Mouse (Mus musculus) heart, embryonic 14.5 days (tissue): Measurements from ENCODE around the gene Fbln2. TPM values are rescaled to one million over a fixed set of nuclear protein-coding genes. Genes with fewer than 3 reads are reported as not detected.

Experiments used
- ATAC-seq: fragments of 200-750 bp; cut with Nextera tagmentation; 2 replicates; pipeline ENCODE4 v1.8.0; 2017; ENCODE audit warnings: low read depth, moderate TSS enrichment; ENCODE audit not compliant: insufficient number of reproducible peaks, insufficient read depth, low FRiP score
- H3K27ac ChIP-seq, 2 experiments: fragments of 200-500 bp in 1 of 2; fragments of 300-500 bp in 1 of 2; sonication (generic) in 1 of 2; replicated peaks in 1 of 2; 2 replicates each; pipeline ENCODE4 v1.5.1; 2012 to 2014; ENCODE audit warnings: low read depth in 2 of 2, low read length in 2 of 2, control low read depth in 1 of 2, mild to moderate bottlenecking in 1 of 2, mixed read lengths in 1 of 2; ENCODE audit not compliant: control insufficient read depth in 1 of 2, insufficient read depth in 1 of 2
- H3K27me3 ChIP-seq: fragments of 300-500 bp; sonication (generic); 2 replicates; pipeline ENCODE4 v1.6.1; 2014; ENCODE audit warnings: mild to moderate bottlenecking, low read length, control low read depth; ENCODE audit not compliant: control insufficient read depth, insufficient read depth
- H3K36me3 ChIP-seq: fragments of 300-500 bp; sonication (generic); 2 replicates; pipeline ENCODE4 v1.6.1; 2014; ENCODE audit warnings: mild to moderate bottlenecking, control low read depth, low read length, mixed read lengths; ENCODE audit not compliant: control insufficient read depth, insufficient read depth
- H3K4me1 ChIP-seq, 2 experiments: fragments of 200-500 bp in 1 of 2; fragments of 300-500 bp in 1 of 2; sonication (generic) in 1 of 2; 2 replicates each; pipeline ENCODE4 v1.6.1; 2012 to 2014; ENCODE audit warnings: low read length in 2 of 2, control low read depth in 1 of 2, mixed read lengths in 1 of 2; ENCODE audit not compliant: control insufficient read depth in 2 of 2, insufficient read depth in 2 of 2
- H3K4me2 ChIP-seq: fragments of 300-500 bp; sonication (generic); 2 replicates; pipeline ENCODE4 v1.6.1; 2014; ENCODE audit warnings: mild to moderate bottlenecking, low read length
- H3K4me3 ChIP-seq, 2 experiments: fragments of 200-500 bp in 1 of 2; fragments of 300-500 bp in 1 of 2; sonication (generic) in 1 of 2; 2 replicates each; pipeline ENCODE4 v1.5.1; 2012 to 2014; ENCODE audit warnings: low read length in 2 of 2, mild to moderate bottlenecking in 2 of 2, control low read depth in 1 of 2, low read depth in 1 of 2, moderate library complexity in 1 of 2; ENCODE audit not compliant: control insufficient read depth in 1 of 2, insufficient read depth in 1 of 2
- H3K9ac ChIP-seq: fragments of 300-500 bp; sonication (generic); 2 replicates; pipeline ENCODE4 v1.6.1; 2014; ENCODE audit warnings: mild to moderate bottlenecking, low read length
- H3K9me3 ChIP-seq: fragments of 300-500 bp; sonication (generic); 2 replicates; pipeline ENCODE4 v1.6.1; 2016; ENCODE audit warnings: low read length, control low read depth; ENCODE audit not compliant: control insufficient read depth
- WGBS: fragments of 180-500 bp; shearing (Covaris S2); extraction: QIAGEN DNeasy Blood & Tissue Kit; methylation state at CpG from one replicate; pipeline ENCODE4 v1.1.7; 2014; 5-methylcytosine and 5-hydroxymethylcytosine counted together
- polyA plus RNA-seq: library from polyadenylated mRNA; unstranded; fragments of >200 nt; fragmentation: Nextera tagmentation; extraction: Ambion mirVana; gene quantifications from 2 replicates; pipeline ENCODE4 v1.2.1, GENCODE M21; 2014

The Fbln2 gene
- polyA plus RNA-seq, 1 experiment from 2014 or later = 144 TPM

DNA sequence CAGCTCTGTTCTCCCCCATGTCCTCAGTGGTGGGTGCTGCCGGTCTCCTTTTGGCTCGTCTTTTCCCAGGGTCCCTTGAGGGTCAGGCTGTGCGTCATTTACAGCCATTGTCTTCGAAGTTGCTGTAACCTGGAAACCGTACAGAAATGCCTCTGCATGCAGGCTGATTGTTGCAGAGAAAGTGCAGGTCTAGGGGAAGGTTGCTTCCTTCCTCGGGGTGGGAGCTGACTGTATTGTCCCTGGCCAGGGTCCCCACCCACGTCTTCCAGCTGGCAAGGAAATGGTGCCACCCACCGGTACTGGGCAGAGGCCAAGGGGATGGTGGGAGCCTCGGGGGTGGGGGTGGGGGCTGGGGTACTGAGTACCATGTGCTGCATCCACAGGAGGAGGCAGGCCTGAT, 6.2 kb downstream of the Fbln2 start:
- Histone ChIP-seq H3K9ac (no peak overlapping the region), H3K9me3 (no peaks in the 10 kb centered on the region), H3K27me3 (peaks cover 10% of the 10 kb centered on the region), H3K36me3 (0 out of 2 replicates have a peak, but pooled peaks cover 2% of the 10 kb centered on the region), H3K4me2 (no peak overlapping the region), H3K4me1 (peaks cover 13 to 20% of the 10 kb centered on the region in 2 experiments; a peak in 3 of 4 replicates), H3K27ac (no peak overlapping the region), H3K4me3 (no peak overlapping the region)
- WGBS = 41% methylated on average over 9 of the region's 9 CpGs
- no peak for ATAC-seq

DNA sequence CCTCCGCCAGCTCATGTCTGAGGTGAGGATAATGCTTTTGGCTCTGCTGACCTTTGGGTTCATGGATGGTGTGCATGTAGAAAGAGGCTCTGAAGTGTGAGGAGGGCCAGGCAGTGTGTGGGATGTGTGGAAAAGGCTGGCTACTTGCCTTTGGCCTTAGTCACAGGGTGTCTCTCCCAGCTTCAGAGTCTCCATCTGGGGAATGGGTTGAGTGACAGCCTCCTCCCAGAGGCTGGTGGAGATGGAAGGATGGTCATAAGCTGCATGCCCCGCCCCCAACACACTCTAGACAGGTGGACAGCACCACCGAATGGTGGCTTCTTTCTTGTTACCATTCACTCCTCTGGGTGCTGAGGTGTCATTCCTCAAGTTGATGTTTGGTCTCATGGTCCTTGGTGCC, 6.6 kb downstream of the Fbln2 start:
- no peak for ATAC-seq
- H3K4me1 ChIP-seq = peaks cover 10 to 23% of the 10 kb centered on the region in 2 experiments
- H3K9ac ChIP-seq = no peak overlapping the region
- peaks cover 14% of the 10 kb centered on the region for H3K27me3 ChIP-seq
- WGBS = 72% methylated on average over 3 of the region's 3 CpGs
- H3K9me3 ChIP-seq = no peaks in the 10 kb centered on the region
- H3K4me2 ChIP-seq = no peak overlapping the region
- H3K27ac ChIP-seq = no peak overlapping the region
- H3K4me3 ChIP-seq = no peak overlapping the region
- 0 out of 2 replicates have a peak, but pooled peaks cover 2% of the 10 kb centered on the region for H3K36me3 ChIP-seq

DNA sequence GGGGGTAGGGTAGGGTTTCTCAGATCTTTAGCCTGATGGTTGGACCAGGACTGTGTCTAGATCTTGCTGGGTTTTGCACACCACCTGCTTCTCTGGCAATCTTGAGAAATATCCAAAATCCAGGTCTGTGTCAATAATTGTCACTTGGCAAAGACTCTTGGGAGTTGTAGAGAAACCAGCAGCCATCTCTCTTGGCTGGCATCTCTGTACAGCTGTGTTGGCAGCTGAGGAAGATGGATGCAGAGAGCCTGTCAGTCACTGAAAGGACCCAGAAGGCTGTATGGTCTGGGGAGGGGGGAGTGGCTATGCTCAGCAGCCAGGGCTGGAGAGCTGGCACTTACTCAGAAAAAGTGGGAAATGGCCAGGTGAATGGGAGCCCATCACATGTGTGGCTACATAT, 7.8 kb downstream of the Fbln2 start:
- Histone ChIP-seq H3K4me1 (peaks cover 13 to 30% of the 10 kb centered on the region in 2 experiments), H3K4me2 (no peak overlapping the region), H3K4me3 (no peak overlapping the region), H3K36me3 (0 out of 2 replicates have a peak, but pooled peaks cover 2% of the 10 kb centered on the region), H3K9ac (no peak overlapping the region), H3K9me3 (no peaks in the 10 kb centered on the region), H3K27ac (no peak overlapping the region), H3K27me3 (peaks cover 10% of the 10 kb centered on the region)
- no peak for ATAC-seq

DNA sequence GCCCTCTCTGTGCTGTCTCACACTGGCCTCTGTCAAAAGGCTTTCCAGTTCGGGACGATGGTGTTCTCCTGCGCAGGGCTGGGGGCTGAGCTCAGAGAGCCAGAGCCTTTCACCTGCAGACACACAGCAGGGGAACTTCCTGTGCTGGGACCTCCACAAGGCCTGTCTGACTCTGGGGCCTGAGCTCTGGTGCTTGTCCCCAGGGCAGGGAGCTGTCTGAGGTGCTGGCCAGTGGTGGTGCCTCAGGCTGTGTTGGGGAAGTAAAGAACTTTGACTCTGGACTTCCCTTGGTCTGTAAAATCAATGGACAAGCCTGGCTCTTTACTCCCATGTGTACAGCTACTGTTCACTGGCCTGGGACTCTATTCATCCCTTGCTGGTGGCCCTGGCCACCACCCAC, 8.8 kb downstream of the Fbln2 start:
- H3K4me1 ChIP-seq = peaks cover 13 to 32% of the 10 kb centered on the region in 2 experiments
- 3% methylated on average over 3 of the region's 3 CpGs for WGBS

DNA sequence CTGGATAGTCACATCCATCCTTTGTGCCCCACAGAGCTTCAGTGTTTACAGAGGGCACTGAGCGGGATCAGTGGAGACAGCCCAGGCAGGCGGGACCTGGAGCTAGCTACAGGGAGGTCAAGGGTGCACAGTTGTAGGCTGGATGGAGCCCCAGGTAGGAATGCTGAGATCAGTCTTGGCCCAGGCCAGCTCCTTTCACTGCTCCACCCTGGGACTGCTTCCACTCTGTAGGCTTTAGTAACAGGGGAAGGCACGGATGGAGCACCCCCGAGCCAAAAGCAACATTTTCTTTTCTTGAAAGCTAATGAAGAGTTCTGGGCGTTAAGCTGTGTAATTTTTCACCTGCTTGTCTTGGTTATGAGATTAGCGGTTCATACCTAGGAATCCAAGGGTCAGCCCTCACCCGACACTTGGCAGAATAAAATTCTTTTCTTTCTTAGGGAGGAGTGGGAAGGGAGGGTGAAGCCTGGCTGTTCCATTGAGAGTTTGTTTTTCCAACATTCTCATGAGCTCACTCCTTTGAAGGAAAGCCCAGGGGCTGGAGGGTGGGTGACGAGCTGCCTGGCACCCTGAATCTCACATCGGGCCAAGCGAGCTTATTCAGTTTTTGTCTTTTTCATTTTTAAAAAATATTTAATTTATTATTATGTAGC, 10.6 kb downstream of the Fbln2 start:
- Histone ChIP-seq H3K4me1 (peaks cover 10 to 20% of the 10 kb centered on the region in 2 experiments; a peak in 3 of 4 replicates), H3K36me3 (no peaks in the 10 kb centered on the region), H3K27ac (no peak overlapping the region), H3K9me3 (no peaks in the 10 kb centered on the region), H3K4me2 (no peak overlapping the region), H3K4me3 (no peak overlapping the region), H3K27me3 (peaks cover 7% of the 10 kb centered on the region), H3K9ac (no peak overlapping the region)
- 63% methylated on average over 10 of the region's 10 CpGs for WGBS
- ATAC-seq = peak; percentile 26; the same call in 1 of the 2 replicates

More for the DNA sequence above, 8.8 kb downstream of the Fbln2 start:
- no peaks in the 10 kb centered on the region for H3K9me3 ChIP-seq
- no peak overlapping the region for H3K9ac ChIP-seq
- no peak for ATAC-seq
- H3K27ac ChIP-seq = no peak overlapping the region
- no peak overlapping the region for H3K4me3 ChIP-seq
- H3K27me3 ChIP-seq = peaks cover 7% of the 10 kb centered on the region
- 0 out of 2 replicates have a peak, but pooled peaks cover under 1% of the 10 kb centered on the region for H3K36me3 ChIP-seq
- no peak overlapping the region for H3K4me2 ChIP-seq

DNA sequence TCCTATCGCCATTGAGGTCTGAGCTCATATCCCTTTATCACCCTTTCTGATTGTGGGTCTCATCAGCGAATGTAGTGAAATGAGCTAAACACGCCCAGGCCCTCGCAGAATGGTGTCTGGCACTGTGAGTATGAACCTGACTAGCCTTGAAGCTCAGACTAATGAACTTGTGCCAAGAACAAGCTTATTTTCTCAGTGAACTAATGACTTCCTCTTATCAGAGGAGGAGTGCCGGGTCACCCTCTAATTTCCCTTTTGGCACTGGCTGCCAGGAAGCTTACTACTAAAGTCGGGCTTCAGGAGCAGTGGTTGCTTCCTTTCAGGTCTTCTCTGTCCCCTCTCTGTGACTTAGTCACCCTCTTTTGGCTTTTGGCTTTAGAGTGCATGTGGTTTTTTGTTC, 12.7 kb downstream of the Fbln2 start:
- Histone ChIP-seq H3K4me1 (peaks cover 10 to 16% of the 10 kb centered on the region in 2 experiments; a peak in 3 of 4 replicates), H3K36me3 (no peaks in the 10 kb centered on the region), H3K27me3 (peaks cover 7% of the 10 kb centered on the region), H3K9ac (no peak overlapping the region), H3K27ac (no peak overlapping the region), H3K9me3 (no peaks in the 10 kb centered on the region), H3K4me3 (no peak overlapping the region), H3K4me2 (no peak overlapping the region)
- whole genome bisulfite sequencing = 43% methylated on average over 6 of the region's 6 CpGs
- no peak for ATAC-seq

DNA sequence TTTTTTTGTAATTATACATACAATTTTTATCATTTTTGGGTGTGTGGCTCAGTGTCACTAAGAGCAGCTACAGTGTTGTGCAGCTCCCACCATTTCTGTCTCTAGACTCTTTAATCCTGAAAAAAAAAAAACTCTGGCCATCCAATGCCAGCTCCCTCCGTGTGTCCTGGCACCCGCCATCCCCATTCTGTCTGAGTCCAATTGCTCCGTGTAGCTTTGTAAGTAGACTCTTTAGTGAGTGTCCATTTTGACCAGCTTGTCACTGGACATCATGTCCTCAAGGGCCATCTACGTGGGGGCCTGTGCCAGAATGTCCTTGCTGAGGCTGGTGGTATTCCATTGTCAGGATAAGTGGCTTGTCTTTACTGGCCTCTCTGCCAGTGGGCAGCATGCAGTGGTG, 13.1 kb downstream of the Fbln2 start:
- Histone ChIP-seq H3K4me3 (no peak overlapping the region), H3K27ac (no peak overlapping the region), H3K4me2 (no peak overlapping the region), H3K36me3 (no peaks in the 10 kb centered on the region), H3K9me3 (no peaks in the 10 kb centered on the region), H3K9ac (no peak overlapping the region), H3K27me3 (peaks cover 7% of the 10 kb centered on the region), H3K4me1 (peaks cover 10 to 16% of the 10 kb centered on the region in 2 experiments; a peak in 3 of 4 replicates)
- WGBS = 55% methylated on average over 4 of the region's 4 CpGs
- ATAC-seq = no peak

DNA sequence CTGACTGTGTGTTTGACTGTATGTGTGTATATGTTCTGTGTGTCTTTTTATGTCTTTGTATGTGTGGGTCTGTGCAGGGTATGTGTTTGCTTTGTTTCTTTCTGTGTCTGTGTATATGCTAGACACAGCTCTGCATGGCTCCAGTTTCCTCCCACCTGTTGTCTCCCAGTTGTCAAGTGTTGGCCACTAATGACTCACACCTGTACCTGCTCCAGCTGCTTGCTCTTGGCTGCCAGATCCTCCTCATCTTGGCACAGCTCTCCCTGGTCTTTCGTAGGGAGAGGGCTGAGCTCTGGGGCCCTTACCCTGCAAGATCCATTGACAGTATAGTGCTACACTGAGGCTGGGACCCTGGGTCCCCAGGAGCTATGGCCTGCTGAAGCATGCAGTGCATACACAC, 13.8 kb downstream of the Fbln2 start:
- no peak overlapping the region for H3K4me3 ChIP-seq
- H3K4me1 ChIP-seq = peaks cover 10 to 16% of the 10 kb centered on the region in 2 experiments; a peak in 3 of 4 replicates
- no peak overlapping the region for H3K9ac ChIP-seq
- H3K27me3 ChIP-seq = peaks cover 14% of the 10 kb centered on the region; the same call in 1 of the 2 replicates
- H3K9me3 ChIP-seq = no peaks in the 10 kb centered on the region
- H3K27ac ChIP-seq = no peak overlapping the region
- no peaks in the 10 kb centered on the region for H3K36me3 ChIP-seq
- ATAC-seq = no peak
- H3K4me2 ChIP-seq = no peak overlapping the region
- 53% methylated on average over 1 of the region's 1 CpGs for WGBS
